Mouse (Mus musculus) CH12.LX (cell line): ENCODE data around the gene Snx4.

Experiments used
- BHLHE40 ChIP-seq: IDR thresholded peaks from 2 replicates; pipeline ENCODE4 v1.6.1; 2011; ENCODE audit warnings: mild to moderate bottlenecking, low read depth, low read length, improper control_type of control experiment
- CHD2 ChIP-seq: IDR thresholded peaks from 2 replicates; pipeline ENCODE4 v1.6.1; 2011; ENCODE audit warnings: low read length, improper control_type of control experiment
- CTCF ChIP-seq, 2 experiments: IDR thresholded peaks in 1 of 2; conservative IDR thresholded peaks in 1 of 2; 2 replicates each; pipeline ENCODE4 v1.5.1; 2011 to 2012; ENCODE audit warnings: low read depth in 2 of 2, low read length in 2 of 2, improper control_type of control experiment in 1 of 2, inconsistent platforms in 1 of 2, mild to moderate bottlenecking in 1 of 2, moderate library complexity in 1 of 2
- GABPA ChIP-seq: IDR thresholded peaks from 2 replicates; pipeline ENCODE4 v1.6.1; 2012; ENCODE audit warnings: low read depth, low read length, improper control_type of control experiment, inconsistent platforms; ENCODE audit not compliant: insufficient replicate concordance
- MAZ ChIP-seq: IDR thresholded peaks from 2 replicates; pipeline ENCODE4 v1.6.1; 2012; ENCODE audit warnings: low read depth, mild to moderate bottlenecking, inconsistent platforms, low read length, improper control_type of control experiment, moderate library complexity
- MXI1 ChIP-seq: IDR thresholded peaks from 2 replicates; pipeline ENCODE4 v1.6.1; 2011; ENCODE audit warnings: mild to moderate bottlenecking, low read depth, low read length, improper control_type of control experiment
- POLR2A ChIP-seq: IDR thresholded peaks from 2 replicates; pipeline ENCODE4 v1.6.1; 2011; ENCODE audit warnings: low read depth, mild to moderate bottlenecking, improper control_type of control experiment, low read length
- RCOR1 ChIP-seq: conservative IDR thresholded peaks from 2 replicates; pipeline ENCODE4 v1.6.1; 2012; ENCODE audit warnings: low read depth, mild to moderate bottlenecking, inconsistent platforms, low read length, improper control_type of control experiment
- TCF12 ChIP-seq: IDR thresholded peaks from 2 replicates; pipeline ENCODE4 v1.6.1; 2014; ENCODE audit warnings: low read depth, mild to moderate bottlenecking, inconsistent platforms, low read length, improper control_type of control experiment
- USF1 ChIP-seq: IDR thresholded peaks from 2 replicates; pipeline ENCODE4 v1.6.1; 2014; ENCODE audit warnings: low read depth, mild to moderate bottlenecking, inconsistent platforms, low read length, improper control_type of control experiment
- ZKSCAN1 ChIP-seq: IDR thresholded peaks from 2 replicates; pipeline ENCODE4 v1.6.1; 2012; ENCODE audit warnings: low read depth, inconsistent platforms, low read length, improper control_type of control experiment, borderline replicate concordance

- TF ChIP-seq BHLHE40 = no peak
- TF ChIP-seq CTCF (conservative IDR thresholded peaks at IDR 0.05 in 1 of 2, IDR thresholded peaks at IDR 0.05 in 1 of 2; ENCODE audit: low read depth in 2 of 2, low read length in 2 of 2) = no peak
- TF ChIP-seq ZKSCAN1 = no peak
- TF ChIP-seq GABPA = no peak
- no peak for TF ChIP-seq CHD2
- TF ChIP-seq POLR2A = no peak
- no peak for TF ChIP-seq TCF12
- no peak for TF ChIP-seq MXI1
- no peak for TF ChIP-seq MAZ
- no peak for TF ChIP-seq USF1
- TF ChIP-seq RCOR1 = no peak
Observed at GRCm38 (mm10) chr16:33255601-33256000, 4.4 kb downstream of the Snx4 start.
